Mouse (Mus musculus): ENCODE results near the gene Zcchc14.

- no peak for TF ChIP-seq CTCF (IDR thresholded peaks at IDR 0.05; ENCODE audit: low read depth)
- no peak; the same call in 1 of the 2 replicates for TF ChIP-seq EP300 (IDR thresholded peaks at IDR 0.05; ENCODE audit: low read depth)
Observed at GRCm38 (mm10) chr8:121590203-121591177, 62.2 kb downstream of the Zcchc14 start, which contains the start of gene Map1lc3b.
